Mouse (Mus musculus) gastrocnemius, postnatal 10 days (tissue): ENCODE measurements around the gene Peli3. TPM values are rescaled to one million over a fixed set of nuclear protein-coding genes. Genes with fewer than 3 reads are reported as not detected.
"Not testable (repeated sequence)": the region's sequence is repeated elsewhere in the genome, so short reads cannot be mapped to it uniquely, and the experiment has no call there.

ENCODE experiments used
- DNase-seq: peaks from one replicate; pipeline ENCODE4 v3.0.0; 2021; ENCODE audit warnings: mixed read lengths
- long read RNA-seq, 2 experiments: library from polyadenylated mRNA; stranded (forward); transcript quantifications; one replicate each; pipeline ENCODE4 v2.0.0; 2021
- total RNA-seq, 2 experiments: library from RNA; stranded (reverse); gene quantifications; 2 replicates each; pipeline ENCODE4 v1.2.3; 2021

Gene Peli3
- total RNA-seq: 1 to 10 TPM in 1 of 2 experiments, under 1 TPM in 1; 0.68 to 1.4 TPM
- long read RNA-seq, experiment 1: 0 reads
- long read RNA-seq, experiment 2, partial matches to known transcripts: 0 of 2 reads
- long read RNA-seq, experiment 2, other reads (novel, unspliced or antisense): 2 of 2 reads

DNA sequence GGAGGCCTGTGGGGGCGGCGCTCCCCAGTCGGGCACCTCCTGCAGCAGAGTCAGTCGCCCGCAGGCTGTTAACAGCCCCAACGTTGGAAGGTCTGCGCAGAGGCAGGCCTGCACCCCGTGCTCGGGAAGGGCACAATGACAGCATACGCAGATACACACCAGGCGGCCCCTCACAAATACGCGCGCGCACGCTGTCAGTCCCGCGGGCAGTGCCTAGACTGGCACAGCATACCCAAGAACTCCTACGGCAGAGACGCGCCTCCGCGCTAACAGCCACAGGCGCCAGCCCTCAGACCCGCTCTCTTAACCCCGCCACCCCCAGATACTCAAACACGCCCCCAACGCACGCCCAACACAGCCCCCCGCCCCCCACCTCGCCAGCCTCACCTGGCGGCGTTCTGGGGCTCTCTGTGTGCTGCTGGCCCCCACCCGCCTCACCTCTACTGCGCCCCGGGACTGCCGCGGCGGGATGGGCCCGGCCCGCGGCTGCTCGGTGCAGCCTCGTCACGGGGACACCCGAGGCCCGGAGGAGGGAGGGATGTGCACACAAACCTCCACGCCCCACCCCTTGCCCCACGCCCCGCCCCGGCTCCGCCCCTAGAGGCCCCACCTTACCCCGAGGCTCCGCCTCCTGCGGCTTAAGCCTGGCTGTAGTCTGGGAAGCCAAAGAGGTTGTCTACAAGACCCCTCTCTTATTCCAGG, at the start of gene Peli3:
Gene Peli3 (minus strand): TSS at position 577 of the 702 bp plus-strand sequence.
- DNase-seq: peak; percentile 83

DNA sequence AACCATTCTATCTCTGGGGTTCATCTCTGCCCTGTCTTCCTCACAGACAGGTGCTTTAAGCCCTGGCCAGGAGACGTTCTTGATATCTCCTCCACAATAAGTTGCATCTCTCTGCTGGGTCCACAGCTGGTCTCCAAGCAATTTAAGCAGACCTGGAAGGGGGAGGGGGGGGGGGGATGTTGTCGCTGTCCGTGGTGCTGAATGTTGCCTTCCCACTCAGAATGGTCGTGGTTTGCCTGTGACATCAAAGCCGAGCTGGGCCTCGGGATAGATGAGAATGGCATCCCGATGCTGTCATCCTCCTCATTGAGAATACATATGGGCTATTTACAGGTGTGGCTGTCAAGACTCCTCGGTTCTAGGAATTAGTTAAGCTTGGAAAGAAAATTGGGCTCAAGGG, 49.4 kb upstream of the Peli3 start:
- DNase-seq: no peak

DNA sequence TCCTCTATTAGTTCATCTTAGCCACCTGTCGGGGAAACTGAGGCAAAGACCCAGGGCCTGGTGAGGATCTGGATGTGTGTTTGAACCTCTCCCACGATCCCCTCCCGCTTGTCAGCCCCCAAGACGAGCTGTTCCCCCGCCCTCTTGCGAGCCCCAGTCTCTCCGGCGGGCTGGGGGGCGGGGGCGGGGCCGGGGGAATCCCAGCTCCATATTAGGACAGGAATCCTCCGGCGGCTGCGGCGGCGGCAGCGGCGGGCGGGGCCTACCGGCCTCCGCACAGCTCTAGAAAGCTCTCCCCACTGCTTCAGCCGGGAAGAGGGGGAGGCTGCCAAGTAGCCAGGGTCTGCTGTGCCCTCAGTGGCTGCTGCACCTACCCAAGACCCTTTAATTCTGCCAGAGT, 47.8 kb upstream of the Peli3 start:
- no peak for DNase-seq

DNA sequence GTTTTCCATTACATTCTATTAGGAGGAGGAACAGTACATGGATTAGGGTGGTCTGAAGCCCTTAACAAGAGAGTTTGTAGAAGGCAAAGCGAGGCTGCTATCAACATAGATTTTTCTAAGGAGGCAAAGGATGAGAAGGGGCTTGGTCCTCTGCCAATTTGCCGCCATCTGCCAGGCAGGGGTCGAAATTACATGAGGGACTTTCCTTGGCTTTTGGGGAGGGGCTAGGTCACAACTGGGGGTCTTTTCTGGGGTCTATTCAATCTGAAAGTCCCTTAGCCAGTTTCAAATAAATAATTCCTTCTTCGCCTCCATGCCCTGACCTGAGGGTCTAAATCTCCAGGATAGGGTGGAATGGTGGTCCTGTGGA, 47.3 kb upstream of the Peli3 start, which contains the start of gene Npas4:
Gene Npas4 (minus strand): TSS at position 61 of the 370 bp plus-strand sequence.
- no peak for DNase-seq

DNA sequence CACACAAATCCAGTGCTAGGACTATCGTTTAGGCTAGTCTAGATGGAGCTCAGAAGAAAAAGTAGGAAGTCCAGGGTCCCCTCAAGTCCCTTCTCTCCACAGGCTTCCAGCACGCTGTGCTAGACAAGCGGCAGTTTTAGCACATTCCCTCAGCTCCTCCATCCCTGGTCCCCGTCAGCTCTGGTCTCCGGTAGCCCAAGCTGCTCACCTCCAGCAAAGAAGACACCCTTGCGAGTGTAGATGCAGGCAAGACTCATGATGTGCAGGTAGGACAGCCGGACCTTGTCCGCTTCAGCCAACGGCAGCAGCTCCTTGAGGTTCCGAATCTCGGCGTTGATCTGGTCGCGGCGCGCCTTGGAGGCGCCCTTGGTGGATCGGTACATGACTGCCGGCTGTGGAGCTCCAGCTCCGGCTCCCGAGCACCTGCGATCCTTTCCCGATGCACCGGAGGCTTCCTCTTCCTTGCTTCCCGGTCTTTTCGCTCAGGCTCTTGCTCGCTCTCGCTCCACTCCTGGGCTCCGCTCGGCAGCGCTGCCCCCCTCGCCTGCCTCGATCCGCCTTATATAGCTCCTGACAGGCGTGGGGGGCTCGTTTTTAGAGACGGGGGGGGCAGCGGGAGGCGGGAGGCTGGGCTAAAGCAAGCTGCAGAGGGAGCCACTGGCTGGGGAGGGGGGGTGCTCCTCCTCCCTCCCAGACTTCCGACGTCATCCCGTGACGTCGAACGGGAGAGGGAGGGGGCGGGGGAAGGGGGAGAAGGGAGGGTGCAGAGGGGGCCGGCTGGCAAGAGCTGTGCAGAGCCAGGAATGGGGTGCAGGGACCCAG, 46.7 kb upstream of the Peli3 start:
- no peak for DNase-seq

DNA sequence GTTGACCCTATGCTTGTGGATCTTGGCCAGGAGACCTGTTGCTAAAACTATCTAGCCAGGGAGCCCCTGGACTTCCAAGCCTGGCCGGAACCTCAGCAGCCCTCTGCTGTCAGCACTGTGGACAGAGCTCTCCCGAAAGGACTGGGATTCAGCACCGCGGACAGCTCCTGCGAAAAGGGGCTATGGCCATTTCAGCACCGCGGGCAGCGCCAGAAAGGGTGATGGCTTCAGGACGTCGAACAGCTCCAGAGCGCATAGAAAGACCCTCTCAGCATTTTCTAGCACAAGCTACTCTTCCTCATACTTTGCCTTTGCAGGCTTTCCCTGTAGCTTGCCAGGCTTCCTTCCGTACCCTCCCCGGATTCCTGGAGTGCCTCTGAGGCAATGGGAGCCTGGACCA, 46.1 kb upstream of the Peli3 start:
- DNase-seq: peak; percentile 98

DNA sequence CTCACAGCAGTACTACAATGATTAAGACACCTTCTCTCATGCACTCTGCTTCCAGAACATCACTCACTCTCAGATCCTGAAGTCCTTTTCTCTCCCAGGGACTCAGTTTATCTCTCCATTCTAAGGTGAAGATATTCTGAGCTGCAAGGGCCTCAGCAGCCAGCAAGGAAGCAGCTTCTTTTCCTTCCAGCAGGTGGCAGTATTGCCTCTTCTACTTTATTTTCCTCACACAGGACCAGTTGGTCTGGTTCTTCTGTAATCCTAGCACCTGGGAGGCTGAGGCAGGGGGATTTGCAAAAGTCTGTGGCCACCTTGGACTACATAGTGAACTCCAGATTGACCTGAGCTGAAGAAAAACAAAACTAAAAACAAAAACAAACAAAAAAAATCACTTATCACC, 38.8 kb upstream of the Peli3 start:
- DNase-seq: no peak

DNA sequence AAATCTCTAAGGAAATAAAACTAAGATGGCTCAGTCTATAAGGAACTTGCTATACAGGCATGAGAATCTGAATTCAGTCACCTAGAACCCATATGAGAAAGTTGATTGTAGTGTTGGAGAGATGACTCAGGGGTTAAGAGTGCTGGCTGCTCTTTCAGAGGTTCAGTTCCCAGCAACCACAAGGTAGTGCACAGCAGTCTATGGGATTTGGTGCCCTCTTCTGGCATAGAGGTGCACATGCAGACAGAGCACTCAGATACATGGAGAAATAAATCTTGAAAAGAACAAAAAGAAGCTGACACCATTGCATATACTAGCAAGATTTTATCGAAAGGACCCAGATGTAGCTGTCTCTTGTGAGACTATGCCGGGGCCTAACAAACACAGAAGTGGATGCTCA, 25.3 kb upstream of the Peli3 start:
- no peak for DNase-seq

DNA sequence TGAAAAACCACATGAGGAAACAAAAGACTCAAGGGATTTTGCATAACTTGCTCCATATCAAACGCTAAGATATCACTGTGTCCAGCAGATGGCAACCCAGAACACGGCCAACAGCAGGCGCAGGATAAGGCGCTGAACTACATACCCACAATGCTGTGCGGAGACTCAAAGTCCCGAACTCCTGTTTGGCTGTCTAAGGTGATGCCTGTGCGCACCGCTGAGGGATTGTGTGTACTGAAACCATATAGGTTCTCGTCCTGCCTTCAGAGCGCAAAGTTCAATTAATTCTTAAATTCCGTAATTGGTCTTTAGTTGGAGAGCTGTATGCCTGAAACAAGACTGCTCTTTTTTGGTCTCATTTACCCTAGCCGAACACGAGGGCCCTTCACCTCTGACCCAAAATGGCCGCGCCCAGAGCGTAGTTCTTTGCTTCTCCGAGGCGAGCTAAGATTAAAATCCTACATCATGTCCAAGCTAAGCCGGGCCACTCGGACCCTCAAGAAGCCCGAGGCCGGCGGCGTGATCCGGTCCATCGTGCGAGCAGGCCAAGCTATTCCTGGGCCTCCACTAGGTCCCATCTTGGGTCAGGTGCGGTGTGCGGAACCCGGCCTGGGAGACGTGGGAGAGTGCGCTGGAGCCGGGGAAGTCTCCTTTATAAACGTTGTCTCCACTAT, 19.1 kb upstream of the Peli3 start, which contains the start of gene Mrpl11:
Gene Mrpl11 (plus strand): TSS at position 220 of the 674 bp plus-strand sequence.
- DNase-seq: peak; percentile 80

DNA sequence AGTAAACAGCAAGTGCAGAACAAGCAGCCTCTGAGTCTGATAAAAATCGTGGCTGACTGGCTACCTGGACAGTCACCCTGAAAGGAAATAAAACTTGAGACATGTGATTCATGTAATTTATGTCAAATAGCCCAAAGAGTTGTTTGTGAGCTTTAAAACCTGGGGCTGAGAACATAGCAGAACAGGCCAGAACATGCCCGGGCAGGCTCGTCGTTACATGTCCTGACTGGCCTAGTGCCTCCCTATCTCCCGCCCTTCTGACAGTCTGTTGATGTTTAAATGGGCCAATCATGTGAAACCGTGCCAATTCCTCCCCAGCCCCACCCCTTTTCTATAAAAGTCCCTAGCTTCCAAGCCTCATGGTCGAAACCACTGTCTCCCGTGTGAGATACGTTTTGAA, 5.7 kb upstream of the Peli3 start:
- DNase-seq: not testable (repeated sequence)

DNA sequence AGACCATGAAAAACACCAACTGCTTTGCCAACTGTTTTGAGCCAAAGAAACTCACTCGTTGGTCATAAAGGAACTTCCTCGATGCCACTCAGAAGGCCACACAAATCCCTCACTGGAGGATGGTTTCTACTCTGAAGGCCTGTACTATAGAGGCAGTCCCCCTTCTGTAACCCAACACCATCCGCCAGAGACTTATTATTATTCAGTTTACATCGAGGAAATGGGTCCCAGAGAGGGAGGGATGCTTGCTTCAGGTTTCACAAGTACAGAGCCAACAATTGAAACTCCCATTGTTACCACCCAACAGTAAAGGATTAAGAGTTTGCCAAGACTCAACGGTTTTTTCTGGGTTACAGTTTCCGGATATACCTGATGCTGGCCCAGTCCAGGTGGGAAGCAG, 2.6 kb upstream of the Peli3 start:
- DNase-seq: no peak

DNA sequence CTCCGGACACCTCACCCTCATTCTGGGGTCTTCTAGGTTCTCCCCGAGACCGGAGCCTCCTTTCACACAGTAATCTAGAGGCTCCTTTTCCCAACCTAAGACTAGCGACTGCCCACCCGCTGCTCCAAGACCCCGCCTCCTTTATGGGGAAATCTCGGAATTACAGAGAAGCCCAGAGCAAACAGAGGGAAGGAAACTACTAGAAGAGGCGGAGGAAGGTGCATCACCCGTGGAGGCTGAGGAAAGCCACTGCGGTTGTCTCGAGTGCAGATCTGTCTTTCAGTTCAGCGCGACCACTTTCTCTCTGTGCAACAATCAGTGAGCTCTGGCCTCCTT, 294 bp upstream of the Peli3 start:
- DNase-seq: no peak

DNA sequence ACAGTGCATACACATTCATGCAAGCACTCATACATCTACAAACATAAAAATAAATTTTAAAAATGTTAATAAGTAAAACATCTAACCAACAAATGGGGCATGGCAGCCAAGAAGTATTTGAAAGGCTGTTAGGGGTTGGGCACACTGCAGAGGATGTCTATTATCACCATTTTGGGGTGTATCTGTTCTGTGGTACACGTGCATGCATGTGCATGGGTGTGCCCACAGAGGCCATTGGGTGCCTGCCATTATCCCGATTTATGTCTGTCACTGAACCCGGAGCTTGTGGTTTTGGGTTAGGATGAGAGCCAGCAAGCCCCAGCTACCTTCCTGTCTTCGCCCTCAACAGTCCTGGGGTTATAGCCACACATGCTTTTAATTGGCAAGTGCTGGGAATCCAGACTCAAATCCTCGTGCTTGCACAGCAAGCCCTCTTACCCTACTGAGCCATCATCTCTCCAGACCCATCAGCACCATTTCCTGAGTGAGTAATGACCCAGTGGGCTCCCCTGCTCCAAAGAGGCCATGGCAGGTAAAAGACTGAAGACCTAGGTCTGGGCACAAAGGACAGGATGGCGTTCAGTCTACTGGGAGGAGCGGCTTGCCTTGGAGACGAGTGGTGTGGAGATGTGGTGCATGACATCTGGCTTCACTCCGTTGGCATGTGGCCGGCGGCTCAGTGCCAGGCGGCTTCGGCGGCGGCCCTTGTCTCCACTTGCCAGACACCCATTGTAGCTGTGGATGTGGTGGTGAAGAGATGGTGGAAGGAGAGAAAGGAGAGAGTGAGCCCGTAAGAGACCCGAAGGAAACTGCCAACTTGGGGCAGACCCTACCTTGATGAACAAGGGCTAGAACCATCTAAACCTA, 5.2 kb downstream of the Peli3 start:
- DNase-seq: peak; percentile 54

DNA sequence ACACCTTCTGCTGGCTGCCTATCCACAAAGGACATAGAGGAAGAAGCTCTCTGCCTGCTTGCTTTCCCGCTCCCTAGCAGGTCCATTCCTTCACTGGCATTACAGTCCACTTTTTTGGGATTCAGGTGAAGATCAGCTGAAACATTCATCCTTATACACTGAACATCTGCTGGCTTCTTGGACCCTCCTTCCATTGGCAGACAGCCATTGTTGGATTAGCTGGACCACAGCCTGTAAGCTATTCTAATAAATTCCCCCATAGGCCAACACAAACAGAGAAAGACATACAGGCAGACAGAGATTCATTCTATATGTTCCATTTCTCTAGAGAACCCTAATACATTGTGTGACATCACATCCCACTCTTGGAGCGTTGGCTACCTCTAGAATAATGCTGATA, 6.0 kb downstream of the Peli3 start:
- no peak for DNase-seq

DNA sequence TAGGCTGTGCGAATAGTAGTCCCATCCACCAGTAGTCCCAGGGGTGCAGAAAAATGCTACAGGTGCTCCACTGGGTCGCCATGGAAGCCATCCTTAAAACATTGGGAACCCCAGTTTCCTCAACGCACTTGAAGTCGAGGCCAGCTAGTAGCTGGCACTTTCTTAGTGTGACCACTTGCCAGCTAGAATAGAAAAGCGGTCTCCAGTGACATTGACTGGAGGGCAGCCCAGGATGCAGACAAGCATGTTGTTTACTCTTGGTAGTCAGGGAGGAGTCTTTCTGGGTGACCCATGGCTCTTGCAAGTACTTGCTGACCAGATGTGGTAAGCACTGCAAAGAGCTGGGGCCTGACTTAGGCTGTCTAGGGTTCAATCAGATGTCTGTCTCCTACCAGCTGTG, 14.1 kb downstream of the Peli3 start:
- peak; percentile 49 for DNase-seq

DNA sequence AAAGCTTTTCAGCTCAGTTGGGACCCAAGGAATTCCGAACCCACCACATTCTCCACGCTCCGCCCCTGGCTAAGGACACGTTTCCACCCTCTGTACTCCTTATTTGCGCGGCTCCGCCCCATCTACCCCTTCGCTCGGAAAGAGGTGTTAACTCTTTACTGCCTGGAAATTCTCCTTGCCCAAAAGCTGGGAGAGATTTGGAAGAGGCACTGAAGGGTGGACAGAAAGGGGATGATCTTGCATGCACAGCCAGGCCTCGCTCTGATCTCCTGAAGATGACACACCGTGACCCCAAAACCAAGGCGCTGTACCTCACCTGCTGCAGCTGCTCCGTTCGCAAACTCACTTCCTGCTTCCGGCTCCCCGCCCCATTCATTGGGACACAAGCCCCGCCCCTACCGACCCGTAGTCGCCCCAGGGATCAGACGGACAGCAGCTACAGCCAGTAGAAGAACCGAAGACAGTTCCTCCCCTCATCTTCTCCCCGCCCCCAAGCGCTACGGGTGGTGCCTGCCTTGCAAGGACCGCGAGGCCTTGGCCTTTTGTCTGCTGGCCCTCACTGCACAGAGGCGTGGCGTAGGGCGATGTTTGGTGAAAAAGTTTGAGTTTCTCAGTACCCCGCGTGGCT, 14.9 kb downstream of the Peli3 start, which contains the start of gene Dpp3:
Gene Dpp3 (minus strand): TSS at position 384 of the 628 bp plus-strand sequence.
- DNase-seq: peak; percentile 98

DNA sequence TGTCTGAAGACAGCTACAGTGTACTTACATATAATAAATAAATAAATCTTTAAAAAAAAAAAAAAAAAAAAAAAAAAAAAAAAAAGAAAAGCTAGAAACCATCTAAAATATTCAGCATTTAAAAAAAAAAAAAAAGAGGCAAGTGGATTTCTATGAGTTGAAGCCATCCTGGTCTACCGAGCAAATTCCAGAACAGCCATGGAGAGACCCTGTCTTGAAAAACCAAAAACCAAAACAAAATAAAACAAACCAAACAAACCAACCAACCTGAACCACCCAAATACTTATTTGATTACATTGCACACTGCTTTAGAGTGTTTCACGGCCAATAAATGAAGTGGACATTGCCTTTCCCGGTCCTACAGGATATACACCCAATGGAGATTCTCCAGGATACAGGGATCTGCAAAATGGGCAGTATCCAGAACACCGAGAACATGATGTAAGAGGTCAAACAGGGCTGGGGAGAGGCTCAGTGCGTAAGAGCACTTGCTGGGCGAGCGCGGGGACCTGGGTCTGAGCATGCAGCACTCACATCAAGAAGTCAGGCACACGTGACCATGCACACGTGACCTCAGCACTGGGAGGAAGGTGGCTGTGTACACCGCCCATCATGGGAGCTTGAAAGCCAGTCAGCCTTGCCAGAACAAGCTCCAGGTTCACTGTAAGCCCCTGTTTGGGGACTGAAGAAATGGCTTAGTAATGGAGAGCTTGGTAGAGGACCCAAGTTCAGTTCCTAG, 17.6 kb downstream of the Peli3 start:
- no peak for DNase-seq

DNA sequence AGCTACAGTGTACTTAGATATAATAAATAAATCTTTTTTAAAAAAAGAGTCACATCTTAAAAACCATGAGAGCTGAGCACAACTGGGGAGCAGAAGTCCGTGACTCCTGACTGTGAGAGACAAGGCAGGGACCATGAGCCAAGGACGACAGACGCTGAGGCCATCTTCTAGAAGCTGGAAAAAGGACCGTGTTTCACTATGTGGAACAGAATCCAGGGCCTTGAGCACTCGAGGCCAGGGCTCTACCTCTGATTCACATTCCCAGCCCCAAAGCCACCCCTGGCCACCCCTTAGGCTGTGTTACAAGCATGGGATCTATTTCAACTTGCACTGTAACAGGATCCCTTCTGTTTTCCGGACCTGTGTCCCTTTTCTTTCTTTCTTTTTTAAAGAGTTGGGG, 23.3 kb downstream of the Peli3 start:
- DNase-seq: no peak

DNA sequence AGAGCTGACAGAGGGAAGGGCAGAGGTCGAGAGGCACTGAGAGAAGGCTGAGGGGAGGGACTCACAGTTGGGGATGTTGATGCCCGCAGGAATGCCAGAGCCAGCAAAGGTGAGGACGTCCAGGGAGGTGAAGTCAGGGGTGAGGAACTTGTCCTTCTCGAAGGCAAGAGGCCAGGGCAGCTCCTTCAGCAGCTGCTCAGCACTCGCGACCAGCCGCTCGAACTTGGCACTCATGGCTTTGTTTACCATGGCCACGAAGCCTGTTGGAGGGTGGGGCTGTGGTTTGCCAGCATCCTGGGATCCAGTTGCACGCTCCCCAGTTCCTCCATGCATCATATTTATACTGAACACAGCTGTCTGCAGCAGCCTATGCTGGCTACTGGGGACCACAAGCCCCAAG, 26.1 kb downstream of the Peli3 start:
- no peak for DNase-seq

DNA sequence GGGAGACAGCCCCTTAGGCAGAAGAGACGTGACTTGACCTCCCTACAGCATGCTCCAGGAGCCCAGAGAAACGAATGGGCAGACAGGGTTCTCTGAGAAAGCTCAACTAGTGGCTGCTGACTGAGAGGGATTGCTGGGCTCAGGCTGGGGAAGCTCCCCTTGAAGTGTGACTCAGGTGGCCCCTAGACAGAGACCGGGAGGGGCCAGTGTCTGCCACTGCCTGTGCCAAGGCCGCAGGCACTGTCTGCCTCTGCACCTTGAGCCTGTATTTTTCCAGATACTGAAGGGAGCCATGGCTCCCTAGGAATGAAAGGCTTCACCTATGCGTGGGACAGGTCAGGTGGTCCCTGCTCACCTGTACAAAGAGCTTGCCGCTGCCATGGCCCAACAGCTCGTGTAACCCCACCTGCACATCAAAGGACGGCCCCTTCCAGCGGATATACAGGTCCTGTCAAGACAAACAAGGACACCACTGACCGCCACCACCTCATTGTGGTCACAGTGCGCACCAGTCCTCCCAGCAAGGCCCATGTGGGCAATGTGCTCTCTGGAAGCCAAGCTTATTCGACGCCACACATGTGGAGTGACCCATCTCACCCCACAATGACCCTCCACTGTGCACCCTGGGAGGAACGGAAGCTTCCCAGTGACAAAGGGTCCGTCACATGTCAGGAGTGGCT, 26.9 kb downstream of the Peli3 start:
- DNase-seq: no peak
